Mouse (Mus musculus): ENCODE measurements around the gene Defb48.

Gene Defb48

DNA sequence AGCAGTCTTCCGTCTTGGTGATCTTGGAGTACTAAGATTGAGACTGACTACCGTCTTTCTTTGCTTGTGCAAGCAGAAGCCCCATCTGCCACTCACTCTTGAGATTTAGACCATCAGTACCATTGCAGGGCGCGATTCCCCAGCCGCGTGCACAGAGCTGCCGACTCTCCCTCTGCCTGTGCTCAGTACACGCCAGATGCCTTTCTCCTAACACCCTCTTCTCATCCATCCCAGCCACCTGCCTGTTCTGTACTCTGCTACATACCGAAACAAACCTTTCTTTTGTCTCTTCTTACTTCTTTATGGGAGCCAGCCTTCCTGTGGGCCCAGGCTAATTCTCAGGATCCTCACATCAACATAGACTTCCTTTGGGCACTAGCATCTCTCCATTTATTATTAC, 48.9 kb downstream of the Defb48 start:
- DNase-seq (ENCODE audit: extremely low read depth, low read depth, low spot score): no peak

DNA sequence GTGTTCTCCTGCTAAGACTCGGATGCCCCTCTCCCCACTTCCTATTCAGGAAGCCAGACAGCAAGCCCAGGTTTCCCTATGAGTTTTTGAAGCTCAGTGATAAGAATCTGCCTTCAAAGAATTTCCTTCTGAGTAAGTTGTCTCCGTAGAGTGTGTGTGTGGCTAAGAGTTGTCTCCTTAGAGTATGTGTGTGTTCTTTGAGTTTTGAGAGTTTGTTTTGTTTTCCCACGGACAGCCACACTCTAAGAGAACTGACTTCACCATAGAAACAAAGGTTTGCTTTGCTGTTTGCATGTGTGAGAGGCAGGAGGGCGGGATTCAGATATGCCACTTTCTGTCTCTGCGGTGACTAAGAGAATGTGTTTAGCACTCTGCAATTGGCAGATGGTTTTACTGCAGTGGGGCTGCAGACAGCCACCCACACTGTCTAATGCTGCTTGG, 56.2 kb downstream of the Defb48 start:
- DNase-seq (ENCODE audit: extremely low read depth, low read depth, low spot score): no peak

Data from fat pad, adult 2 months (tissue).